Mouse (Mus musculus): ENCODE measurements at regions not wholly inside any gene's neighbourhood (a gene's known extent, or its start where the extent isn't known, plus 50 kb on each side); places are given as distances from the start of the nearest gene placed in this dataset.

DNA sequence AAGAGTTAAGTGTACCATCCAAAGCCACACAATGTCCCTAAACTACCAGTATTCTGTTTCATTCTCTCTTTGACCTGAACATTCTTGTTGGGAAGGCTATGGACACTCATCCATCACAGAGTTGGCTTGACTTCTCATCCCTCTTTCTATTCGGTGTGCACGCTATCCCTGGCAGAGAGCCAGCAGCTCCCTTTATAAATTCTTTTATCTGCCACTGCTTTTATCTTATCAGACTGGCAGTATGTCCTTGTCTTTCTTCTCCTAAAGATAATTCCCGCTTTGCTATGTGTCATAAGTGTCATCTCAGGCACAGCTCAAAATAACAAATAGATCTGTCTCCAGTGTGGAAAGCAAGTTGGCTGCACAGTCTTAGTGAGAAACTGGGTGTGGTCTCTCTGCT, 106.6 kb upstream of the Lipc start:
- H3K27ac ChIP-seq = no peak overlapping the region
- H3K36me3 ChIP-seq (ENCODE audit: insufficient read depth, low read length) = no peaks in the 10 kb centered on the region
- no peak overlapping the region for H3K4me3 ChIP-seq (replicated peaks; ENCODE audit: low read depth, low read length)
- no peaks in the 10 kb centered on the region for H3K4me1 ChIP-seq (replicated peaks; ENCODE audit: insufficient read depth, low read length)
- no peaks in the 10 kb centered on the region for H3K27me3 ChIP-seq (ENCODE audit: insufficient read depth, low read length)
- ATAC-seq (replicated peaks; ENCODE audit: low FRiP score, low read depth) (no peak), DNase-seq (ENCODE audit: low spot score) (no peak)
- no peak overlapping the region for H3K9ac ChIP-seq (ENCODE audit: low read depth, low read length)
- no peak for TF ChIP-seq CTCF (IDR thresholded peaks at IDR 0.05; ENCODE audit: low read depth)
- H3K4me2 ChIP-seq (ENCODE audit: low read length) = no peak overlapping the region
- WGBS = 45% methylated on average over 3 of the region's 3 CpGs
- H3K9me3 ChIP-seq (replicated peaks; ENCODE audit: low read length) = no peaks in the 10 kb centered on the region

DNA sequence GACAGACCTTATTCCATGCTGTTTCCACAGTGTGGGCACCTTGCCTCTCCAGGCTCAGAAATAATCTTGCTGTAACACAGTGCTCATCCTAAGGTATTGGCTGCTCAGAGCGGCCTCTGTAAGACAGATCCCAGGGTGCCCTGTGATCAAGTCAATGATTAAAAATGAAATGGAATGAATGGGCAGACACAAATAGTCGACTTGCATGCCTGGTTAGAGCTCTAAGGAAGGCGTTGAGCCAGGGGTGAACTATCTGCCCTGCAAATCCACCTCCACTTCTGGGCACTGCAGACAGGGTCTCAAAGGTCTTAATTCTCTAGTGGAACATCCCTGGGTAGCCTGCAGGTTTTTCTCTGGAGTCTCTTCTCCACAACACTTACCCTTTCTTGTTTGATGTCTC, 104.8 kb upstream of the Lipc start:
- TF ChIP-seq CTCF (IDR thresholded peaks at IDR 0.05; ENCODE audit: low read depth) = no peak
- no peak for DNase-seq (ENCODE audit: low spot score)
- no peaks in the 10 kb centered on the region for H3K36me3 ChIP-seq (ENCODE audit: insufficient read depth, low read length)
- WGBS = 66% methylated on average over 3 of the region's 3 CpGs
- no peaks in the 10 kb centered on the region for H3K27me3 ChIP-seq (ENCODE audit: insufficient read depth, low read length)
- H3K4me3 ChIP-seq (replicated peaks; ENCODE audit: low read depth, low read length) = no peak overlapping the region
- no peak overlapping the region for H3K4me2 ChIP-seq (ENCODE audit: low read length)
- no peak for ATAC-seq (replicated peaks; ENCODE audit: low FRiP score, low read depth)
- no peak overlapping the region for H3K27ac ChIP-seq
- H3K4me1 ChIP-seq (replicated peaks; ENCODE audit: insufficient read depth, low read length) = no peaks in the 10 kb centered on the region
- no peak overlapping the region for H3K9ac ChIP-seq (ENCODE audit: low read depth, low read length)
- H3K9me3 ChIP-seq (replicated peaks; ENCODE audit: low read length) = no peaks in the 10 kb centered on the region

DNA sequence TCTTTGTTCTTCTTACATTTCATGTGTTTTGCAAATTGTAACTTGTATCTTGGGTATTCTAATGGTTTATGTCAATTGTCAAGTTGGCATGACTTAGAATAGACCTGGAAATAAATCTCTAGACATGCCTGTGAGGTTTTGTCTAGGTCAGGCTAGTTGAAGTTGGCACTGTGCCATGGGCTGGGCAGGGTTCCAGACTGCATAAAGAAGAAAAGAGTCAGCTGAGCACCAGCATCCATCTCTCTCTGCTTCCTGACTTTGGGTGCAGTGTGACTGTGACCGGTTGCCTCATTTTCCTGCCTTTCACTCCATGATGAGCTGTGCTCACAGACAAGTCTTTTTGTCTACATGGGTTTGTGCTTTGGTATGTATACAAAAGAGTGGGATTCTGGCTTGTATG, 91.9 kb upstream of the Lipc start:
- Histone ChIP-seq H3K4me2 (ENCODE audit: low read length) (no peak overlapping the region), H3K9ac (ENCODE audit: low read depth, low read length) (no peak overlapping the region), H3K4me1 (replicated peaks; ENCODE audit: insufficient read depth, low read length) (no peaks in the 10 kb centered on the region), H3K9me3 (replicated peaks; ENCODE audit: low read length) (no peaks in the 10 kb centered on the region), H3K4me3 (replicated peaks; ENCODE audit: low read depth, low read length) (no peak overlapping the region), H3K27ac (no peak overlapping the region), H3K36me3 (ENCODE audit: insufficient read depth, low read length) (no peaks in the 10 kb centered on the region), H3K27me3 (ENCODE audit: insufficient read depth, low read length) (no peaks in the 10 kb centered on the region)
- TF ChIP-seq CTCF (IDR thresholded peaks at IDR 0.05; ENCODE audit: low read depth) = no peak
- peak; percentile 23 for DNase-seq (ENCODE audit: low spot score)
- WGBS = 35% methylated on average over 1 of the region's 1 CpGs
- no peak for ATAC-seq (replicated peaks; ENCODE audit: low FRiP score, low read depth)

DNA sequence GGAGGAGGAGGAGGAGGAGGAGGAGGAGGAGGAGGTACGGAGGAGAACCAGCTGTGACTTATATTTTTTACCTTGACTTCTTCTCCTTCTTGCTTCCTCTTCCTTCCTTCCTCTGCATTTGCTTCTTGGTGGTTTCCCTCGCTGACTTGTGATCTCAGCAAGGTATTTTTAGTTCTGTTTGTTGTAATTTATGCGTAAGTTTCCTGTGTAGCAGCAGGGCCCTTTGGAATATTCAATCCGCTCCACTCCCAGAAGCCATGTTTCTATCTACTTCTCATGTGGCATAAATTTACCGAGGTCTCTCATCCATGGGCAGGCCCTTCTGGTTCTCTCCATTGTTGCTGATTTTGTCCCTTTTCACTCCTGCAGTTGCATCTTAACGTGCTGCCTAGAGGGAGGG, 83.3 kb upstream of the Lipc start:
- Histone ChIP-seq H3K9me3 (replicated peaks; ENCODE audit: low read length) (no peaks in the 10 kb centered on the region), H3K27me3 (ENCODE audit: insufficient read depth, low read length) (no peaks in the 10 kb centered on the region), H3K36me3 (ENCODE audit: insufficient read depth, low read length) (no peaks in the 10 kb centered on the region), H3K4me3 (replicated peaks; ENCODE audit: low read depth, low read length) (no peak overlapping the region), H3K27ac (no peak overlapping the region), H3K4me1 (replicated peaks; ENCODE audit: insufficient read depth, low read length) (no peaks in the 10 kb centered on the region; the same call in 1 of the 2 replicates), H3K9ac (ENCODE audit: low read depth, low read length) (no peak overlapping the region), H3K4me2 (ENCODE audit: low read length) (no peak overlapping the region)
- WGBS = 45% methylated on average over 6 of the region's 6 CpGs
- DNase-seq (ENCODE audit: low spot score) (no peak), ATAC-seq (replicated peaks; ENCODE audit: low FRiP score, low read depth) (no peak)
- no peak for TF ChIP-seq CTCF (IDR thresholded peaks at IDR 0.05; ENCODE audit: low read depth)

DNA sequence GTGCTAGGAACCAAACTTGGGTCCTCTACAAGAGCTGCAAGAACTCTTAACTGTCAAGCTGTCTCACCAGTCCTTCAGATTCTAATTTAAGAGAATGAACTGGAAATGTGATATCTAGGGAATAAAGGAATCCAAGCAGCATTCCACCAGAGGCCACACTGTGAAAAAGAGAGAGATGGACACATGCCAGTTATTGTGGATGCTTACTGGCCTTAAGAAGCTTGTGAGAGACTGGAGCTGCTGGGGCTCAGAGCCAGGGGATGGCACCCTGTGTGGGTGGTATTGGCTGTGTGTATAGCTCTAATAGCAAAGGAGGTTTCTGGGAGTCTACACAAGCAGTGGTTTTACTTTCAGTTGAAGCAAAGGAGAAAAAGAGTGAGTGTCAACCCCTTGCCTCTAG, 80.1 kb upstream of the Lipc start:
- no peak for ATAC-seq (replicated peaks; ENCODE audit: low FRiP score, low read depth)
- Histone ChIP-seq H3K4me3 (replicated peaks; ENCODE audit: low read depth, low read length) (no peak overlapping the region), H3K27me3 (ENCODE audit: insufficient read depth, low read length) (no peaks in the 10 kb centered on the region), H3K9me3 (replicated peaks; ENCODE audit: low read length) (no peaks in the 10 kb centered on the region), H3K4me1 (replicated peaks; ENCODE audit: insufficient read depth, low read length) (no peaks in the 10 kb centered on the region; the same call in 1 of the 2 replicates), H3K36me3 (ENCODE audit: insufficient read depth, low read length) (no peaks in the 10 kb centered on the region), H3K9ac (ENCODE audit: low read depth, low read length) (no peak overlapping the region), H3K27ac (no peak overlapping the region), H3K4me2 (ENCODE audit: low read length) (no peak overlapping the region)
- DNase-seq (ENCODE audit: low spot score) = no peak
- TF ChIP-seq CTCF (IDR thresholded peaks at IDR 0.05; ENCODE audit: low read depth) = no peak

DNA sequence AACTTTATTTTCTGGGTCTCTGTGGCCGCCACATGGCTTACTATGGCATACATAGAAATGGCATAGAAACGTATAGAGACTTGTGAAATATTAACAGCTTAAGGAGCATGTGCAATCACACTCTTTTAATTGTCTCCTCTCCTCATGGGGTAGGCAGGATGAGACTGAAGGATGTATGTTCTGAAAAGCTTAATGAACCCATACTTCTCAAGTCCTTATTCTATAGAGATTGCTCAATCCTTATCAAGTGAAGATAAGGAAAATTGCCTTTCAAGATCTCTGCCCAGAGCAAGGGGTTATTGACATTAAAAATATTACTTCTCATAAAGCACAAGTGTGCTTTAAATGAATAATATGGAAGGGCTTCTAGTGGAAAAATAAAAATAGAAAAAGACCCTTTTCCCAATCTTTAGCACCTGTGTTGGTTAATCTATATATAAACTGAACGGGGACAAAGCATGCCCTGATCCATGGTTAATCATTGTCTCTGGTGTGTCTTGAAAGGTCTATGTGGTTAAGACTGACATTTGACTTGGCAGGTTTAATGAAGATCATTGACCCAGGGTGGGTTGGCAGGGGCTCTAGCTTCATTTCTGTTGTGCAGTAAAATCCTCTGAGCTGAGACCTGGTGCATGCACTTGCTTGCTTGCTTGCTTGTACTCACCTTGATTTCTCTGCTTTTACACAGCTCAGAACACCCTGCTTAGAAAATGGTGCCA, 78.3 kb upstream of the Lipc start:
- H3K9ac ChIP-seq (ENCODE audit: low read depth, low read length) = no peak overlapping the region
- H3K36me3 ChIP-seq (ENCODE audit: insufficient read depth, low read length) = no peaks in the 10 kb centered on the region
- no peak for TF ChIP-seq CTCF (IDR thresholded peaks at IDR 0.05; ENCODE audit: low read depth)
- H3K27me3 ChIP-seq (ENCODE audit: insufficient read depth, low read length) = no peaks in the 10 kb centered on the region
- no peak overlapping the region for H3K4me2 ChIP-seq (ENCODE audit: low read length)
- no peaks in the 10 kb centered on the region for H3K9me3 ChIP-seq (replicated peaks; ENCODE audit: low read length)
- H3K4me1 ChIP-seq (replicated peaks; ENCODE audit: insufficient read depth, low read length) = no peaks in the 10 kb centered on the region; the same call in 1 of the 2 replicates
- WGBS = 63% methylated on average over 3 of the region's 3 CpGs
- H3K27ac ChIP-seq = no peak overlapping the region
- DNase-seq (ENCODE audit: low spot score) (no peak), ATAC-seq (replicated peaks; ENCODE audit: low FRiP score, low read depth) (no peak)
- H3K4me3 ChIP-seq (replicated peaks; ENCODE audit: low read depth, low read length) = no peak overlapping the region

DNA sequence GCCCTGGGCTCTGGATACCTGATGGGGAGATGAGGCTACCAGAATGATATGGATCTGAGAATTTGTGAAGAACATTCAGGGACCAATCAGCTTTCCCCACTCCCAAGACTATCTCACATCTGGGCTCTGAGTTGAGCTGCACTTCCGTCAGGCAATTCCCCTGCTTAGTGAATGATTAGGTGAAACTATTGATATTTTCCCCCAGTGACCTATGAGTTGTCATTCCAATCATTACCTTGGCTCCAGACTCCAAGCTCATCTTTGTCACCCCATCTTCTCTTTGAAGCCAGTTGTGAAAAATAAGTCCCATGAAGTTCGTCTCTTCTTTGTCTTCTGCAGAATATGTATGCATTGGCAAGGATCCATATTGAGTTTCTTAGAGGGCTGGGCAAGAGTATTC, 76.1 kb upstream of the Lipc start:
- no peaks in the 10 kb centered on the region; the same call in 1 of the 2 replicates for H3K4me1 ChIP-seq (replicated peaks; ENCODE audit: insufficient read depth, low read length)
- H3K4me3 ChIP-seq (replicated peaks; ENCODE audit: low read depth, low read length) = no peak overlapping the region
- ATAC-seq (replicated peaks; ENCODE audit: low FRiP score, low read depth) (no peak), DNase-seq (ENCODE audit: low spot score) (no peak)
- no peaks in the 10 kb centered on the region for H3K9me3 ChIP-seq (replicated peaks; ENCODE audit: low read length)
- 88% methylated on average over 2 of the region's 2 CpGs for WGBS
- no peaks in the 10 kb centered on the region for H3K27me3 ChIP-seq (ENCODE audit: insufficient read depth, low read length)
- H3K27ac ChIP-seq = no peak overlapping the region
- H3K4me2 ChIP-seq (ENCODE audit: low read length) = no peak overlapping the region
- TF ChIP-seq CTCF (IDR thresholded peaks at IDR 0.05; ENCODE audit: low read depth) = no peak
- no peaks in the 10 kb centered on the region for H3K36me3 ChIP-seq (ENCODE audit: insufficient read depth, low read length)
- H3K9ac ChIP-seq (ENCODE audit: low read depth, low read length) = no peak overlapping the region

Measured in kidney, postnatal 0 days (tissue).